Mouse (Mus musculus) erythroblast, embryonic 14.5 days (primary cell): Measurements from ENCODE around the gene Mmp7. TPM values are rescaled to one million over a fixed set of nuclear protein-coding genes. Genes with fewer than 3 reads are reported as not detected.

Experiments used
- H3K27me3 ChIP-seq: 2 replicates; pipeline ENCODE4 v1.6.1; 2012; ENCODE audit warnings: inconsistent platforms; ENCODE audit not compliant: control insufficient read depth
- H3K36me3 ChIP-seq: 2 replicates; pipeline ENCODE4 v1.6.1; 2012; ENCODE audit warnings: mild to moderate bottlenecking, inconsistent platforms; ENCODE audit not compliant: control insufficient read depth
- H3K4me1 ChIP-seq: 2 replicates; pipeline ENCODE4 v1.6.1; 2012; ENCODE audit warnings: inconsistent platforms; ENCODE audit not compliant: control insufficient read depth
- H3K4me3 ChIP-seq: replicated peaks from 2 replicates; pipeline ENCODE3; 2012; ENCODE audit warnings: moderate library complexity, mild to moderate bottlenecking, inconsistent platforms
- H3K9me3 ChIP-seq: 2 replicates; pipeline ENCODE4 v1.6.1; 2012; ENCODE audit warnings: low read length, inconsistent platforms, mixed read lengths; ENCODE audit not compliant: control insufficient read depth
- GATA1 ChIP-seq: IDR thresholded peaks from 2 replicates; pipeline ENCODE4 v1.6.1; 2012; ENCODE audit warnings: low read length, inconsistent platforms, mixed read lengths
- TAL1 ChIP-seq: IDR thresholded peaks from 3 replicates; pipeline ENCODE4 v1.6.1; 2012; ENCODE audit warnings: low read length, inconsistent platforms, mixed read lengths
- polyA plus RNA-seq: library from polyadenylated mRNA; stranded (reverse); fragments of >175 nt; gene quantifications from 2 replicates; pipeline ENCODE4 v1.2.3, GENCODE M21; 2012

Mmp7 gene
- not detected in 2 replicates for polyA plus RNA-seq

- H3K4me1 ChIP-seq: no peaks in the 10 kb centered on the region
- no peak within 1 kb of the TSS for H3K4me3 ChIP-seq
- no peaks in the 10 kb centered on the region; the same call in 1 of the 2 replicates for H3K27me3 ChIP-seq
- H3K36me3 ChIP-seq: no peaks in the 10 kb centered on the region
- no peak for TF ChIP-seq GATA1
- TF ChIP-seq TAL1: no peak
- no peaks in the 10 kb centered on the region for H3K9me3 ChIP-seq
Observed at GRCm38 (mm10) chr9:7691790-7692189, at the start of gene Mmp7. Gene Mmp7 (plus strand): TSS chr9:7692090.

GRCm38 (mm10) chr9:7647901-7648300 is 44.0 kb upstream of the Mmp7 start:
- no peaks in the 10 kb centered on the region for H3K9me3 ChIP-seq
- H3K4me3 ChIP-seq: no peak overlapping the region
- TF ChIP-seq TAL1 (no peak), GATA1 (no peak)
- H3K4me1 ChIP-seq: no peaks in the 10 kb centered on the region
- no peaks in the 10 kb centered on the region for H3K27me3 ChIP-seq
- H3K36me3 ChIP-seq: no peaks in the 10 kb centered on the region

- no peak for TF ChIP-seq GATA1
- no peak for TF ChIP-seq TAL1
- no peaks in the 10 kb centered on the region for H3K27me3 ChIP-seq
- no peaks in the 10 kb centered on the region for H3K4me1 ChIP-seq
Observed at GRCm38 (mm10) chr9:7650397-7651180, 41.3 kb upstream of the Mmp7 start.

GRCm38 (mm10) chr9:7652351-7653085 is 39.4 kb upstream of the Mmp7 start:
- H3K27me3 ChIP-seq: no peaks in the 10 kb centered on the region
- no peaks in the 10 kb centered on the region for H3K9me3 ChIP-seq
- no peak overlapping the region for H3K4me3 ChIP-seq
- TF ChIP-seq TAL1 (no peak), GATA1 (no peak)
- H3K36me3 ChIP-seq: no peaks in the 10 kb centered on the region
- no peaks in the 10 kb centered on the region for H3K4me1 ChIP-seq

More at GRCm38 (mm10) chr9:7650397-7651180, 41.3 kb upstream of the Mmp7 start:
- Histone ChIP-seq H3K9me3 (no peaks in the 10 kb centered on the region), H3K4me3 (no peak overlapping the region), H3K36me3 (no peaks in the 10 kb centered on the region)

GRCm38 (mm10) chr9:7657946-7658345 is 33.9 kb upstream of the Mmp7 start:
- H3K4me3 ChIP-seq: no peak overlapping the region
- no peaks in the 10 kb centered on the region for H3K9me3 ChIP-seq
- TF ChIP-seq TAL1 (no peak), GATA1 (no peak)
- H3K4me1 ChIP-seq: no peaks in the 10 kb centered on the region
- H3K27me3 ChIP-seq: no peaks in the 10 kb centered on the region
- H3K36me3 ChIP-seq: no peaks in the 10 kb centered on the region

- no peaks in the 10 kb centered on the region for H3K9me3 ChIP-seq
- no peaks in the 10 kb centered on the region for H3K36me3 ChIP-seq
- TF ChIP-seq GATA1 (no peak), TAL1 (no peak)
- H3K4me3 ChIP-seq: no peak overlapping the region
- no peaks in the 10 kb centered on the region for H3K4me1 ChIP-seq
- H3K27me3 ChIP-seq: no peaks in the 10 kb centered on the region
Observed at GRCm38 (mm10) chr9:7659469-7660020, 32.3 kb upstream of the Mmp7 start.

- TF ChIP-seq GATA1: no peak
- TF ChIP-seq TAL1: no peak
- no peaks in the 10 kb centered on the region for H3K36me3 ChIP-seq
- H3K4me3 ChIP-seq: no peak overlapping the region
- H3K4me1 ChIP-seq: no peaks in the 10 kb centered on the region
- H3K9me3 ChIP-seq: no peaks in the 10 kb centered on the region
- H3K27me3 ChIP-seq: no peaks in the 10 kb centered on the region
Observed at GRCm38 (mm10) chr9:7661371-7661770, 30.5 kb upstream of the Mmp7 start.

GRCm38 (mm10) chr9:7669674-7670073 is 22.2 kb upstream of the Mmp7 start:
- no peaks in the 10 kb centered on the region for H3K4me1 ChIP-seq
- no peak for TF ChIP-seq TAL1
- no peak for TF ChIP-seq GATA1
- H3K9me3 ChIP-seq: no peaks in the 10 kb centered on the region
- no peaks in the 10 kb centered on the region for H3K27me3 ChIP-seq
- H3K4me3 ChIP-seq: no peak overlapping the region
- no peaks in the 10 kb centered on the region for H3K36me3 ChIP-seq

- TF ChIP-seq TAL1: no peak
- no peak for TF ChIP-seq GATA1
- no peaks in the 10 kb centered on the region for H3K27me3 ChIP-seq
- no peaks in the 10 kb centered on the region for H3K9me3 ChIP-seq
- no peaks in the 10 kb centered on the region for H3K36me3 ChIP-seq
- H3K4me3 ChIP-seq: no peak overlapping the region
- no peaks in the 10 kb centered on the region for H3K4me1 ChIP-seq
Observed at GRCm38 (mm10) chr9:7672985-7673384, 18.9 kb upstream of the Mmp7 start.
